Mouse (Mus musculus) myocyte (in vitro differentiated cells): ENCODE results near the gene Ankk1. TPM values are rescaled to one million over a fixed set of nuclear protein-coding genes. Genes with fewer than 3 reads are reported as not detected.

ENCODE experiments used
- H3K27me3 ChIP-seq: one replicate; pipeline ENCODE4 v1.6.1; 2011; ENCODE audit not compliant: control insufficient read depth, insufficient read depth, insufficient read length
- H3K36me3 ChIP-seq: one replicate; pipeline ENCODE4 v1.6.1; 2011; ENCODE audit not compliant: control insufficient read depth, insufficient read depth
- H3K4me2 ChIP-seq: one replicate; pipeline ENCODE4 v1.6.1; 2011; ENCODE audit warnings: low read depth, control low read depth
- H3K4me3 ChIP-seq: one replicate; pipeline ENCODE4 v1.5.1; 2011; ENCODE audit warnings: mild to moderate bottlenecking, control low read depth, moderate library complexity
- H3K79me2 ChIP-seq: one replicate; pipeline ENCODE4 v1.6.1; 2011; ENCODE audit not compliant: control insufficient read depth, insufficient read depth
- H3ac ChIP-seq: one replicate; pipeline ENCODE4 v1.6.1; 2011; ENCODE audit not compliant: control insufficient read depth, insufficient read length
- CEBPB ChIP-seq: IDR thresholded peaks from 2 replicates; pipeline ENCODE4 v1.6.1; 2011; ENCODE audit warnings: mild to moderate bottlenecking, moderate library complexity; ENCODE audit not compliant: poor library complexity, insufficient read depth, severe bottlenecking
- E2F4 ChIP-seq: IDR thresholded peaks from one replicate; pipeline ENCODE4 v1.6.1; 2011; ENCODE audit warnings: mild to moderate bottlenecking, control low read depth, moderate library complexity; ENCODE audit not compliant: insufficient read depth
- MAX ChIP-seq: IDR thresholded peaks from one replicate; pipeline ENCODE4 v1.6.1; 2011; ENCODE audit warnings: low read depth, mild to moderate bottlenecking, control low read depth
- MYOD1 ChIP-seq, 3 experiments: IDR thresholded peaks; one replicate each; pipeline ENCODE4 v1.6.1; 2011; ENCODE audit warnings: control low read depth in 2 of 3, low read depth in 2 of 3, mild to moderate bottlenecking in 2 of 3, moderate library complexity in 1 of 3; ENCODE audit not compliant: insufficient read length in 2 of 3, control insufficient read depth in 1 of 3
- MYOG ChIP-seq, 3 experiments: IDR thresholded peaks; one replicate each; pipeline ENCODE4 v1.6.1; 2011; ENCODE audit warnings: control low read depth in 2 of 3, low read depth in 2 of 3, mild to moderate bottlenecking in 2 of 3; ENCODE audit not compliant: insufficient read length in 2 of 3, control insufficient read depth in 1 of 3, insufficient read depth in 1 of 3
- POLR2A ChIP-seq: IDR thresholded peaks from one replicate; pipeline ENCODE4 v1.6.1; 2011; ENCODE audit warnings: low read depth, mild to moderate bottlenecking, control low read depth, moderate library complexity; ENCODE audit not compliant: insufficient read length
- POLR2AphosphoS2 ChIP-seq: IDR thresholded peaks from one replicate; pipeline ENCODE4 v1.6.1; 2011; ENCODE audit warnings: low read depth, control low read depth; ENCODE audit not compliant: insufficient read length
- REST ChIP-seq: IDR thresholded peaks from one replicate; pipeline ENCODE4 v1.6.1; 2011; ENCODE audit warnings: mild to moderate bottlenecking, control low read depth, moderate library complexity; ENCODE audit not compliant: insufficient read depth, insufficient read length
- SRF ChIP-seq: IDR thresholded peaks from one replicate; pipeline ENCODE4 v1.6.1; 2011; ENCODE audit warnings: low read depth; ENCODE audit not compliant: control insufficient read depth, insufficient read length
- TCF12 ChIP-seq: IDR thresholded peaks from one replicate; pipeline ENCODE4 v1.6.1; 2011; ENCODE audit warnings: mild to moderate bottlenecking, control low read depth; ENCODE audit not compliant: poor library complexity, insufficient read depth, severe bottlenecking
- TCF3 ChIP-seq: IDR thresholded peaks from one replicate; pipeline ENCODE4 v1.6.1; 2011; ENCODE audit warnings: low read depth, control low read depth; ENCODE audit not compliant: insufficient read length
- USF1 ChIP-seq: IDR thresholded peaks from one replicate; pipeline ENCODE4 v1.6.1; 2011; ENCODE audit warnings: low read depth, mild to moderate bottlenecking, control low read depth, moderate library complexity
- polyA plus RNA-seq: library from polyadenylated mRNA; unstranded; fragments of >200 nt; fragmentation: generic; extraction: Trizol; gene quantifications from one replicate; pipeline ENCODE4 v1.2.1, GENCODE M21; 2012; ENCODE audit warnings: missing spikeins

Ankk1 gene
- polyA plus RNA-seq, 1 experiment = not detected

- H3K79me2 ChIP-seq = no peaks in the 10 kb centered on the region
- no peak overlapping the region for H3K4me3 ChIP-seq
- H3K36me3 ChIP-seq = no peaks in the 10 kb centered on the region
- no peaks in the 10 kb centered on the region for H3K27me3 ChIP-seq
- TF ChIP-seq TCF3 (no peak), REST (no peak), CEBPB (no peak), MYOG (IDR thresholded peaks at IDR 0.05; ENCODE audit: control insufficient read depth in 1 of 3, insufficient read depth in 1 of 3, insufficient read length in 2 of 3, low read depth in 2 of 3) (no peak), POLR2AphosphoS2 (no peak), MYOD1 (IDR thresholded peaks at IDR 0.05; ENCODE audit: control insufficient read depth in 1 of 3, insufficient read length in 2 of 3, low read depth in 2 of 3) (no peak), MAX (no peak), USF1 (no peak), TCF12 (no peak), POLR2A (no peak), E2F4 (no peak), SRF (no peak)
- H3K4me2 ChIP-seq = no peak overlapping the region
- no peak overlapping the region for H3ac ChIP-seq
These were observed 46.9 kb downstream of the Ankk1 start for GRCm38 (mm10) chr9:49379962-49380361.

GRCm38 (mm10) chr9:49373946-49374345, 52.9 kb downstream of the Ankk1 start:
- Histone ChIP-seq H3K27me3 (no peaks in the 10 kb centered on the region), H3K36me3 (no peaks in the 10 kb centered on the region), H3K4me3 (no peak overlapping the region), H3ac (no peak overlapping the region), H3K79me2 (no peaks in the 10 kb centered on the region), H3K4me2 (no peak overlapping the region)
- TF ChIP-seq POLR2A (no peak), TCF3 (no peak), REST (no peak), USF1 (no peak), E2F4 (no peak), TCF12 (no peak), MYOD1 (IDR thresholded peaks at IDR 0.05; ENCODE audit: control insufficient read depth in 1 of 3, insufficient read length in 2 of 3, low read depth in 2 of 3) (no peak), CEBPB (no peak), MAX (no peak)

GRCm38 (mm10) chr9:49365763-49366162, 61.1 kb downstream of the Ankk1 start:
- H3K4me3 ChIP-seq = no peak overlapping the region
- H3K27me3 ChIP-seq = no peaks in the 10 kb centered on the region
- no peaks in the 10 kb centered on the region for H3K79me2 ChIP-seq
- no peak overlapping the region for H3K4me2 ChIP-seq
- TF ChIP-seq TCF12 (no peak), SRF (no peak), MAX (no peak), TCF3 (no peak), REST (no peak), MYOG (IDR thresholded peaks at IDR 0.05; ENCODE audit: control insufficient read depth in 1 of 3, insufficient read depth in 1 of 3, insufficient read length in 2 of 3, low read depth in 2 of 3) (no peak), E2F4 (no peak)
- H3K36me3 ChIP-seq = no peaks in the 10 kb centered on the region
- H3ac ChIP-seq = no peak overlapping the region

Other genes with a start within 250 kb of the Ankk1 start
- not detected for gene Gm4894, start 176.5 kb downstream of the Ankk1 start, polyA plus RNA-seq
- gene Drd2, start 86.4 kb downstream of the Ankk1 start, polyA plus RNA-seq = not detected
- 4.1 TPM for gene Ttc12, start 59.2 kb upstream of the Ankk1 start, polyA plus RNA-seq